Mouse (Mus musculus): ENCODE measurements around the gene Magohb. TPM values are rescaled to one million over a fixed set of nuclear protein-coding genes. Genes with fewer than 3 reads are reported as not detected.
"Not testable (repeated sequence)": the region's sequence is repeated elsewhere in the genome, so short reads cannot be mapped to it uniquely, and the experiment has no call there.

The Magohb gene
- 10 to 100 TPM in 2 of 4 experiments, 1 to 10 TPM in 2; 7.8 to 11.4 (median 10.4) TPM for total RNA-seq (2022)

GRCm38 (mm10) chr6:131292991-131293788, at the start of gene Magohb:
Gene Magohb (minus strand): TSS chr6:131293244.
- peak; percentile 56 for DNase-seq

GRCm38 (mm10) chr6:131340082-131340481, 47.0 kb upstream of the Magohb start:
- no peak for DNase-seq

- DNase-seq, result no peak
These were observed 46.3 kb upstream of the Magohb start for GRCm38 (mm10) chr6:131339309-131339708.

- DNase-seq, result no peak
These were observed 45.7 kb upstream of the Magohb start for GRCm38 (mm10) chr6:131338787-131339186.

GRCm38 (mm10) chr6:131327076-131327475, 34.0 kb upstream of the Magohb start:
- DNase-seq, result no peak

- no peak for DNase-seq
These were observed 29.0 kb upstream of the Magohb start for GRCm38 (mm10) chr6:131321854-131322639.

GRCm38 (mm10) chr6:131316155-131317101, 23.4 kb upstream of the Magohb start:
- DNase-seq, result no peak

- DNase-seq, result no peak
These were observed 15.0 kb upstream of the Magohb start for GRCm38 (mm10) chr6:131308031-131308430.

- DNase-seq, result no peak
These were observed 11.7 kb upstream of the Magohb start for GRCm38 (mm10) chr6:131304776-131305175.

GRCm38 (mm10) chr6:131298531-131298930, 5.5 kb upstream of the Magohb start:
- no peak for DNase-seq

GRCm38 (mm10) chr6:131294435-131295112, 1.5 kb upstream of the Magohb start:
- DNase-seq, result no peak

GRCm38 (mm10) chr6:131293916-131294315, 872 bp upstream of the Magohb start:
- DNase-seq, result no peak

- DNase-seq, result no peak
These were observed 611 bp downstream of the Magohb start for GRCm38 (mm10) chr6:131292276-131292990.

- DNase-seq, result peak; percentile 15
These were observed 2.6 kb downstream of the Magohb start for GRCm38 (mm10) chr6:131290430-131290829.

- not testable (repeated sequence) for DNase-seq
These were observed 14.9 kb downstream of the Magohb start for GRCm38 (mm10) chr6:131278160-131278559.

- no peak for DNase-seq
These were observed 16.4 kb downstream of the Magohb start for GRCm38 (mm10) chr6:131276659-131277058.

- DNase-seq, result no peak
These were observed 20.7 kb downstream of the Magohb start for GRCm38 (mm10) chr6:131272311-131272710.

GRCm38 (mm10) chr6:131270312-131270711, 22.7 kb downstream of the Magohb start:
- DNase-seq, result no peak

- DNase-seq, result no peak
These were observed 23.4 kb downstream of the Magohb start for GRCm38 (mm10) chr6:131269599-131269998.

GRCm38 (mm10) chr6:131264175-131264574, 28.9 kb downstream of the Magohb start:
- DNase-seq, result no peak

GRCm38 (mm10) chr6:131262778-131263177, 30.3 kb downstream of the Magohb start:
- no peak for DNase-seq
